Mouse (Mus musculus): Measurements from ENCODE around the gene Serpinb9b. TPM values are rescaled to one million over a fixed set of nuclear protein-coding genes. Genes with fewer than 3 reads are reported as not detected.

Serpinb9b gene
- polyA plus RNA-seq, 1 experiment: 1.1 TPM

GRCm38 (mm10) chr13:33047234-33047633, 20.0 kb downstream of the Serpinb9b start:
- no peak overlapping the region for H3K4me3 ChIP-seq (ENCODE audit: insufficient read depth, poor library complexity, severe bottlenecking)

GRCm38 (mm10) chr13:33048187-33048586, 21.0 kb downstream of the Serpinb9b start:
- TF ChIP-seq MAX (IDR thresholded peaks at IDR 0.05): no peak
- TF ChIP-seq CTCF (IDR thresholded peaks at IDR 0.05; ENCODE audit: control insufficient read depth, insufficient read depth, insufficient read length): no peak
- no peak for TF ChIP-seq USF1 (IDR thresholded peaks at IDR 0.05; ENCODE audit: low read depth)
- TF ChIP-seq CEBPB (IDR thresholded peaks at IDR 0.05; ENCODE audit: low read depth): no peak
- no peak for TF ChIP-seq MYOD1 (IDR thresholded peaks at IDR 0.05; ENCODE audit: control insufficient read depth, insufficient read length, low read depth)
- TF ChIP-seq FOSL1 (IDR thresholded peaks at IDR 0.05; ENCODE audit: insufficient read depth, low read length, poor library complexity, severe bottlenecking): no peak
- TF ChIP-seq MYOG (IDR thresholded peaks at IDR 0.05; ENCODE audit: control insufficient read depth, extremely low read depth, insufficient read length): no peak
- no peaks in the 10 kb centered on the region for H3K79me2 ChIP-seq (ENCODE audit: control insufficient read depth, insufficient read depth)
- H3K4me3 ChIP-seq (ENCODE audit: insufficient read depth, poor library complexity, severe bottlenecking): no peak overlapping the region
- no peaks in the 10 kb centered on the region for H3K27me3 ChIP-seq (ENCODE audit: control insufficient read depth, insufficient read depth, insufficient read length)
- H3K36me3 ChIP-seq (ENCODE audit: control insufficient read depth, insufficient read depth): no peaks in the 10 kb centered on the region
- H3K79me3 ChIP-seq (ENCODE audit: low read depth): no peaks in the 10 kb centered on the region
- H3ac ChIP-seq (ENCODE audit: control insufficient read depth, insufficient read length, low read depth): no peak overlapping the region

More at GRCm38 (mm10) chr13:33047234-33047633, 20.0 kb downstream of the Serpinb9b start:
- Histone ChIP-seq H3K79me2 (ENCODE audit: control insufficient read depth, insufficient read depth) (no peaks in the 10 kb centered on the region), H3K27me3 (ENCODE audit: control insufficient read depth, insufficient read depth, insufficient read length) (no peaks in the 10 kb centered on the region), H3ac (ENCODE audit: control insufficient read depth, insufficient read length, low read depth) (no peak overlapping the region), H3K79me3 (ENCODE audit: low read depth) (no peaks in the 10 kb centered on the region), H3K36me3 (ENCODE audit: control insufficient read depth, insufficient read depth) (no peaks in the 10 kb centered on the region)
- no peak for TF ChIP-seq MAX (IDR thresholded peaks at IDR 0.05)
- no peak for TF ChIP-seq MYOD1 (IDR thresholded peaks at IDR 0.05; ENCODE audit: control insufficient read depth, insufficient read length, low read depth)
- TF ChIP-seq CEBPB (IDR thresholded peaks at IDR 0.05; ENCODE audit: low read depth): no peak
- no peak for TF ChIP-seq MYOG (IDR thresholded peaks at IDR 0.05; ENCODE audit: control insufficient read depth, extremely low read depth, insufficient read length)
- no peak for TF ChIP-seq USF1 (IDR thresholded peaks at IDR 0.05; ENCODE audit: low read depth)
- no peak for TF ChIP-seq FOSL1 (IDR thresholded peaks at IDR 0.05; ENCODE audit: insufficient read depth, low read length, poor library complexity, severe bottlenecking)

- Histone ChIP-seq H3K36me3 (ENCODE audit: control insufficient read depth, insufficient read depth) (no peaks in the 10 kb centered on the region), H3ac (ENCODE audit: control insufficient read depth, insufficient read length, low read depth) (no peak overlapping the region), H3K79me3 (ENCODE audit: low read depth) (no peaks in the 10 kb centered on the region), H3K79me2 (ENCODE audit: control insufficient read depth, insufficient read depth) (no peaks in the 10 kb centered on the region), H3K4me3 (ENCODE audit: insufficient read depth, poor library complexity, severe bottlenecking) (no peak overlapping the region), H3K27me3 (ENCODE audit: control insufficient read depth, insufficient read depth, insufficient read length) (no peaks in the 10 kb centered on the region)
- TF ChIP-seq CEBPB (IDR thresholded peaks at IDR 0.05; ENCODE audit: low read depth) (no peak), FOSL1 (IDR thresholded peaks at IDR 0.05; ENCODE audit: insufficient read depth, low read length, poor library complexity, severe bottlenecking) (no peak), USF1 (IDR thresholded peaks at IDR 0.05; ENCODE audit: low read depth) (no peak), MYOG (IDR thresholded peaks at IDR 0.05; ENCODE audit: control insufficient read depth, extremely low read depth, insufficient read length) (no peak), MAX (IDR thresholded peaks at IDR 0.05) (no peak), MYOD1 (IDR thresholded peaks at IDR 0.05; ENCODE audit: control insufficient read depth, insufficient read length, low read depth) (no peak), CTCF (IDR thresholded peaks at IDR 0.05; ENCODE audit: control insufficient read depth, insufficient read depth, insufficient read length) (no peak)
Observed at GRCm38 (mm10) chr13:33051697-33052096, 24.5 kb downstream of the Serpinb9b start.

GRCm38 (mm10) chr13:33063048-33063447, 35.8 kb downstream of the Serpinb9b start:
- H3K4me3 ChIP-seq (ENCODE audit: insufficient read depth, poor library complexity, severe bottlenecking): no peak overlapping the region
- H3K36me3 ChIP-seq (ENCODE audit: control insufficient read depth, insufficient read depth): no peaks in the 10 kb centered on the region
- H3K79me3 ChIP-seq (ENCODE audit: low read depth): no peaks in the 10 kb centered on the region
- H3ac ChIP-seq (ENCODE audit: control insufficient read depth, insufficient read length, low read depth): no peak overlapping the region
- no peaks in the 10 kb centered on the region for H3K27me3 ChIP-seq (ENCODE audit: control insufficient read depth, insufficient read depth, insufficient read length)
- TF ChIP-seq FOSL1 (IDR thresholded peaks at IDR 0.05; ENCODE audit: insufficient read depth, low read length, poor library complexity, severe bottlenecking): no peak
- no peak for TF ChIP-seq MAX (IDR thresholded peaks at IDR 0.05)
- no peak for TF ChIP-seq MYOD1 (IDR thresholded peaks at IDR 0.05; ENCODE audit: control insufficient read depth, insufficient read length, low read depth)
- TF ChIP-seq CEBPB (IDR thresholded peaks at IDR 0.05; ENCODE audit: low read depth): no peak
- no peak for TF ChIP-seq USF1 (IDR thresholded peaks at IDR 0.05; ENCODE audit: low read depth)
- no peak for TF ChIP-seq MYOG (IDR thresholded peaks at IDR 0.05; ENCODE audit: control insufficient read depth, extremely low read depth, insufficient read length)
- TF ChIP-seq CTCF (IDR thresholded peaks at IDR 0.05; ENCODE audit: control insufficient read depth, insufficient read depth, insufficient read length): no peak
- no peaks in the 10 kb centered on the region for H3K79me2 ChIP-seq (ENCODE audit: control insufficient read depth, insufficient read depth)

- no peak overlapping the region for H3ac ChIP-seq (ENCODE audit: control insufficient read depth, insufficient read length, low read depth)
Observed at GRCm38 (mm10) chr13:33067387-33067977, 40.3 kb downstream of the Serpinb9b start.

GRCm38 (mm10) chr13:33068164-33068563, 40.9 kb downstream of the Serpinb9b start:
- Histone ChIP-seq H3K27me3 (ENCODE audit: control insufficient read depth, insufficient read depth, insufficient read length) (no peaks in the 10 kb centered on the region), H3K79me3 (ENCODE audit: low read depth) (no peaks in the 10 kb centered on the region), H3K36me3 (ENCODE audit: control insufficient read depth, insufficient read depth) (no peaks in the 10 kb centered on the region), H3K79me2 (ENCODE audit: control insufficient read depth, insufficient read depth) (no peaks in the 10 kb centered on the region), H3K4me3 (ENCODE audit: insufficient read depth, poor library complexity, severe bottlenecking) (no peak overlapping the region), H3ac (ENCODE audit: control insufficient read depth, insufficient read length, low read depth) (no peak overlapping the region)
- TF ChIP-seq MYOD1 (IDR thresholded peaks at IDR 0.05; ENCODE audit: control insufficient read depth, insufficient read length, low read depth) (no peak), FOSL1 (IDR thresholded peaks at IDR 0.05; ENCODE audit: insufficient read depth, low read length, poor library complexity, severe bottlenecking) (no peak), MYOG (IDR thresholded peaks at IDR 0.05; ENCODE audit: control insufficient read depth, extremely low read depth, insufficient read length) (no peak), MAX (IDR thresholded peaks at IDR 0.05) (no peak), CTCF (IDR thresholded peaks at IDR 0.05; ENCODE audit: control insufficient read depth, insufficient read depth, insufficient read length) (no peak), CEBPB (IDR thresholded peaks at IDR 0.05; ENCODE audit: low read depth) (no peak), USF1 (IDR thresholded peaks at IDR 0.05; ENCODE audit: low read depth) (no peak)

More at GRCm38 (mm10) chr13:33067387-33067977, 40.3 kb downstream of the Serpinb9b start:
- Histone ChIP-seq H3K36me3 (ENCODE audit: control insufficient read depth, insufficient read depth) (no peaks in the 10 kb centered on the region), H3K4me3 (ENCODE audit: insufficient read depth, poor library complexity, severe bottlenecking) (no peak overlapping the region), H3K79me2 (ENCODE audit: control insufficient read depth, insufficient read depth) (no peaks in the 10 kb centered on the region), H3K79me3 (ENCODE audit: low read depth) (no peaks in the 10 kb centered on the region), H3K27me3 (ENCODE audit: control insufficient read depth, insufficient read depth, insufficient read length) (no peaks in the 10 kb centered on the region)
- no peak for TF ChIP-seq FOSL1 (IDR thresholded peaks at IDR 0.05; ENCODE audit: insufficient read depth, low read length, poor library complexity, severe bottlenecking)
- no peak for TF ChIP-seq MYOD1 (IDR thresholded peaks at IDR 0.05; ENCODE audit: control insufficient read depth, insufficient read length, low read depth)

Measured in C2C12 (cell line).